Mouse (Mus musculus) forebrain, embryonic 16.5 days (tissue): ENCODE data around the gene Adgrg1. TPM values are rescaled to one million over a fixed set of nuclear protein-coding genes. Genes with fewer than 3 reads are reported as not detected.

Source experiments
- ATAC-seq: fragments of 200-750 bp; cut with Nextera tagmentation; 2 replicates; pipeline ENCODE4 v1.8.0; 2017; ENCODE audit warnings: mild to moderate bottlenecking, moderate library complexity
- H3K27ac ChIP-seq: fragments of 300-500 bp; sonication (generic); 2 replicates; pipeline ENCODE4 v1.5.1; 2014; ENCODE audit warnings: low read length, control low read depth
- H3K27me3 ChIP-seq: fragments of 300-500 bp; sonication (generic); replicated peaks from 2 replicates; pipeline ENCODE4 v1.6.1; 2014; ENCODE audit warnings: low read length; ENCODE audit not compliant: control insufficient read depth, insufficient read depth
- H3K36me3 ChIP-seq: fragments of 300-500 bp; sonication (generic); 2 replicates; pipeline ENCODE4 v1.6.1; 2014; ENCODE audit not compliant: control insufficient read depth, insufficient read depth
- H3K4me1 ChIP-seq: fragments of 300-500 bp; sonication (generic); replicated peaks from 2 replicates; pipeline ENCODE4 v1.6.1; 2014; ENCODE audit warnings: low read length; ENCODE audit not compliant: control insufficient read depth, insufficient read depth
- H3K4me2 ChIP-seq: fragments of 300-500 bp; sonication (generic); 2 replicates; pipeline ENCODE4 v1.6.1; 2014; ENCODE audit warnings: mild to moderate bottlenecking, low read length, control low read depth
- H3K4me3 ChIP-seq: fragments of 300-500 bp; sonication (generic); replicated peaks from 2 replicates; pipeline ENCODE4 v1.5.1; 2014; ENCODE audit warnings: mild to moderate bottlenecking, low read length, control low read depth
- H3K9ac ChIP-seq: fragments of 300-500 bp; sonication (generic); replicated peaks from 2 replicates; pipeline ENCODE4 v1.6.1; 2014; ENCODE audit warnings: low read depth, low read length, control low read depth
- H3K9me3 ChIP-seq: fragments of 300-500 bp; sonication (generic); 2 replicates; pipeline ENCODE4 v1.6.1; 2016; ENCODE audit warnings: low read length; ENCODE audit not compliant: control insufficient read depth
- WGBS: fragments of 180-500 bp; shearing (Covaris S2); extraction: QIAGEN DNeasy Blood & Tissue Kit; methylation state at CpG from one replicate; pipeline ENCODE4 v1.1.7; 2014; 5-methylcytosine and 5-hydroxymethylcytosine counted together
- polyA plus RNA-seq: library from polyadenylated mRNA; unstranded; fragments of >200 nt; fragmentation: Nextera tagmentation; extraction: Ambion mirVana; gene quantifications from 2 replicates; pipeline ENCODE4 v1.2.1, GENCODE M21; 2015

Gene Adgrg1
- polyA plus RNA-seq, 1 experiment from 2014 or later, result 152 TPM

DNA sequence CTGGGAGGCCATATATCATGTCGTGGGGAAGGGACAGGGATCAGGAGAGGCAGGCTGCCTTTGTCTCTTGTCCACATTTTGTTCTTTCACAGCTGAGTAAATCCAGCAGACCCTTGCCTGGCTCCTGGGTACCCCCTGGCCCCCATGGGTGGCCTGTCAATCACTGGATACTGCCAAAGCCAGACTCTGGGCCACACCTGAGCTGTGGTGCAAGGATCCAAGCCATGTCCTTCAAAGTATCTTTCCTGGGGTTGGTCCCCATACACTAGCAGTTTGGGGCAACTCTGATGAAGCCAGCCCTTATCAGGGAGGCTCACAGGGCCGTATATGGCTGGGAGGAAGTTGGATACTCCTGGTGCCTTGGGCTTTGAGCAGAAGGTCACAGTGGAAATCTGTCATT is 23.9 kb downstream of the Adgrg1 start:
- no peak for ATAC-seq

DNA sequence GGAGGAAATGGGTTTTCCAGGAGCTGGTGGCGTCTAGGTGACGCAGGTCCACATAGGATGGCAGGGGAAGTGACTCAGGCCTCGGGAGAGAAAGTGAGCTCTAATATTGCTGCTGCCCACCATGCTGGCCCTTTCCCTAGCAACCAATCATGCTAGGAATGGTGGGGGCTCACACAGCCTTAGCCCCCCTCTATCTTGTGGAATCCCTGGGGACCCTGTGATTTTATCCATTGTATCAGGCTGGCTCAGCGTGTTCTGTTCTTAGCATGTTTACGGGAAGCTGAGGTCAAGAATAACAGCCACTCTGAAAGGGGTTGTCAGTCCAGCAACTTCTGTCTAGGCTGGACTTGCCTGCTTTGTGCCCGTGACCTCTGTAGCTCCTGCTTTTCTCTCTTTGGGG is 24.5 kb downstream of the Adgrg1 start:
- peaks cover 67% of the 10 kb centered on the region for H3K4me1 ChIP-seq
- H3K4me3 ChIP-seq, result peak overlapping the region; percentile 61
- H3K27ac ChIP-seq, result peak overlapping the region; percentile 94
- H3K9ac ChIP-seq, result peak overlapping the region; percentile 84; the same call in 1 of the 2 replicates
- peak overlapping the region; percentile 66 for H3K4me2 ChIP-seq
- 29% methylated on average over 6 of the region's 6 CpGs for WGBS
- H3K9me3 ChIP-seq, result no peaks in the 10 kb centered on the region
- H3K36me3 ChIP-seq, result peaks cover 11% of the 10 kb centered on the region
- H3K27me3 ChIP-seq, result no peaks in the 10 kb centered on the region
- ATAC-seq, result no peak

More for the DNA sequence above, 23.9 kb downstream of the Adgrg1 start:
- H3K4me2 ChIP-seq, result peak overlapping the region; percentile 66
- peak overlapping the region; percentile 84 for H3K9ac ChIP-seq
- peaks cover 72% of the 10 kb centered on the region for H3K4me1 ChIP-seq
- 43% methylated on average over 2 of the region's 2 CpGs for WGBS
- H3K4me3 ChIP-seq, result peak overlapping the region; percentile 61
- peaks cover 5% of the 10 kb centered on the region for H3K36me3 ChIP-seq
- peak overlapping the region; percentile 94; the same call in 1 of the 2 replicates for H3K27ac ChIP-seq
- no peaks in the 10 kb centered on the region for H3K27me3 ChIP-seq
- H3K9me3 ChIP-seq, result no peaks in the 10 kb centered on the region

DNA sequence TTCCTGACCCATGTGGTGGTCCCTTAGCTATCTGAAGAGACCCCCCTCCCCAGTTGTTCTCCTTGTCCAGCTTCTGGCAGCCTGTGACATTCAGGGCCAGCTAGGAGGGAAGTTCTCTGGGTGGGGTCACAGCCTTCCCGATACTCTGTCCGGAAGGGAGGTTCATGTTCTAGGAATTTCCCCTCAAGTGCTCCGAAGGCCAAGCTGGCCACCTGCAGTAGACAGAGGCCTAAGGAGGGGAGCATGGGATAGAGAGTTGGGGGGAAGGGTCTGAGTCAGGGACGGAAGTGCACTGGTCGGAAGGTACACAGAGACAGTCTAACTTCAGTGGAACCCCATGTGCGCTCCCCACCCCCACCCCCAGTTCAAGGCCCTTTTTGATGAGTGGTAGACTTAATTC is 25.4 kb downstream of the Adgrg1 start:
- Histone ChIP-seq H3K4me2 (peak overlapping the region; percentile 66), H3K4me1 (peaks cover 59% of the 10 kb centered on the region), H3K36me3 (peaks cover 20% of the 10 kb centered on the region), H3K9ac (peak overlapping the region; percentile 7), H3K27ac (peak overlapping the region; percentile 76), H3K27me3 (no peaks in the 10 kb centered on the region), H3K9me3 (no peaks in the 10 kb centered on the region), H3K4me3 (peak overlapping the region; percentile 10)
- WGBS, result 33% methylated on average over 6 of the region's 6 CpGs
- no peak for ATAC-seq

DNA sequence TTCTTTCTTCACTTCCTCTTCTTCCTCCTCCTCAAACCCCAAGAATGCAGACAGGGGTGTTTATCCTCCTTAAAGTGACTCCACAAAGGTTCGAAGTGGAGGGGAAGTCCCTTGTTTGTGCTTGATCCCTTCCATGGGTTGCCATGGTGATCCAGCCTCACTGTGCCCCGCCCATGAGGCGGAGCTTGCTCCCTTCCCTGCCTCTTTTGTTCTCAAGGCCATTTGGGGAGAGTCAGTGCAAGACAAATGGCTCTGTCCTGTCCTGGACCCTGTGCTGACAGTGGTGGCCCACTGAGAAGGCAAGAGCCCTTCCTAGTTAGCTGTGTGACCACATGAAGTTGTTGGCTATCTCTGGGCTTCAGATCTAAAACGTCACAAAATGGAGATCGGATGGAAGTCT is 26.1 kb downstream of the Adgrg1 start:
- Histone ChIP-seq H3K4me2 (peak overlapping the region; percentile 66), H3K9ac (peak overlapping the region; percentile 7; the same call in 1 of the 2 replicates), H3K36me3 (peaks cover 27% of the 10 kb centered on the region), H3K4me1 (peaks cover 59% of the 10 kb centered on the region), H3K27ac (peak overlapping the region; percentile 76), H3K27me3 (no peaks in the 10 kb centered on the region), H3K9me3 (no peaks in the 10 kb centered on the region), H3K4me3 (no peak overlapping the region; the same call in 1 of the 2 replicates)
- ATAC-seq, result peak; percentile 32
- WGBS, result 15% methylated on average over 5 of the region's 5 CpGs

DNA sequence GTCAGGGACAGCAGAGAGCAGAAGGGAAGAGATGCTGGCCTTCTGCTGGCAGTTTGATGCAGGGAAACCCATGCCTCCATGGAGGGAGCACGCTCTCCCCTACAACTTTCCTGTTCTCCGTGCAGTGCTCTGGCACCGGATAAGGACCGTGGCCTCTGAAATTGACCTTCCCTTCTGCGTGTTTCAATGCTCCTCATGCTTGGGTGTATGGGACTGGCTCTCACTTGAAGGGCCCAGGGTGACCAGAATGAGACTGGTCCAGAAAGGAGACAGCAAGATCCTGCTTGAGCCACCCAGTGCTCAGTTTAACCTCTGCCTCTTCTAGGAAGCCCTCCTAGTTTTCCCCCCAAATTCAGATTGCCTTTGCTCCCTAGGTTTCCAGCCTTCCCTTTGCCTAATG is 26.6 kb downstream of the Adgrg1 start:
- peak overlapping the region; percentile 66; the same call in 1 of the 2 replicates for H3K4me2 ChIP-seq
- no peak overlapping the region for H3K4me3 ChIP-seq
- no peaks in the 10 kb centered on the region for H3K27me3 ChIP-seq
- ATAC-seq, result peak; percentile 9; the same call in 1 of the 2 replicates
- peak overlapping the region; percentile 76 for H3K27ac ChIP-seq
- WGBS, result 64% methylated on average over 5 of the region's 5 CpGs
- H3K4me1 ChIP-seq, result peaks cover 59% of the 10 kb centered on the region
- no peak overlapping the region; the same call in 1 of the 2 replicates for H3K9ac ChIP-seq
- H3K9me3 ChIP-seq, result no peaks in the 10 kb centered on the region
- H3K36me3 ChIP-seq, result peaks cover 27% of the 10 kb centered on the region

DNA sequence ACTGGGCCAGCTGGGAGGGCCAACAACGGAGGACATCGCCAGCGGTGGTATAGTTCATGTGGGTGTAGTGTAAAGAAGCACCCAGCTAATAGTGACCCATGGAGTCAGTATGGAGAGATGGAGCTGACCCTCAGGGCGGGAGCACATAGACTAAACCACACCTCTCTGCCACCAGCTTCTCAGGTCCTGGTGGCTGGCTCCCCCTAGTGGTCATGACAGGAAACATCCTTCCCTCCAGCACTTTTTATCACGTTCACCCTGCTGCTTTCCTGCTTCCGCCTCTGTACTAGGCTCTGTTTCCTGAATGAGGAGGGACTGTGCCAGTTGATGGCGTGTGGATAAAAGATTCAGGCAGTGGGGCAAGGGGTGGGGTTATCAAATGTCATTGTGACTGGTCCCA is 27.1 kb downstream of the Adgrg1 start:
- H3K9me3 ChIP-seq, result no peaks in the 10 kb centered on the region
- H3K27me3 ChIP-seq, result no peaks in the 10 kb centered on the region
- H3K4me3 ChIP-seq, result no peak overlapping the region
- H3K4me1 ChIP-seq, result peaks cover 58% of the 10 kb centered on the region
- WGBS, result 6% methylated on average over 7 of the region's 7 CpGs
- peak; percentile 38 for ATAC-seq
- H3K4me2 ChIP-seq, result peak overlapping the region; percentile 30; the same call in 1 of the 2 replicates
- peaks cover 30% of the 10 kb centered on the region for H3K36me3 ChIP-seq
- peak overlapping the region; percentile 76 for H3K27ac ChIP-seq
- H3K9ac ChIP-seq, result no peak overlapping the region

DNA sequence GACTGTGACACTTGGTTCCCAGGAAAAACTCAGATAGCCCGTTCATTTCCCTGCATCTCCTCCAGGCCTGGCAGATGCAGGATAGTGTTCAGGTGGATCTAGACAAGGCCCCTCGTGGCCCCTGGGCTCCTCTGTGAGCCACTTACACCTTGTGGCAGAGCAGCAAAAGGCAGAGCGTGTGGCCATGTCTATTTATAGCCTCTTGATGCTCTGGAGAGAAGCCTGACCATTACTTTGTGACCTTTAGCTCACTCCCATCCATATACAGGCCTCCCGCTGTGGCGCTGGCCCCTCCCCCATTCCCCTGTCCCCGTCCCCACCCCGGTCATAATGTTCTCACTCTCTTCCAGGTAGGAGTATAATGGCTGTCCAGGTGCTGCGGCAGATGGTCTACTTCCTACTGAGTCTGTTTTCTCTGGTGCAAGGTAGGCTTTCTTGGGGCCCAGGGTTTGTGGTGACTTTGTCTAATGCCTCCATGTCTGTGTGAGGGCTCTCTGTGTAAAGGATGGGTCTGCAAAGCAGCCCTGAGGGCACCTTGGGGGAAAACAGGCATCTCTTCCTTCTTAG is 27.6 kb downstream of the Adgrg1 start:
- Histone ChIP-seq H3K4me2 (no peak overlapping the region), H3K27ac (no peak overlapping the region), H3K4me1 (peaks cover 52% of the 10 kb centered on the region), H3K27me3 (no peaks in the 10 kb centered on the region), H3K4me3 (no peak overlapping the region), H3K9ac (no peak overlapping the region), H3K36me3 (peaks cover 32% of the 10 kb centered on the region), H3K9me3 (no peaks in the 10 kb centered on the region)
- WGBS, result 68% methylated on average over 8 of the region's 8 CpGs
- ATAC-seq, result no peak

DNA sequence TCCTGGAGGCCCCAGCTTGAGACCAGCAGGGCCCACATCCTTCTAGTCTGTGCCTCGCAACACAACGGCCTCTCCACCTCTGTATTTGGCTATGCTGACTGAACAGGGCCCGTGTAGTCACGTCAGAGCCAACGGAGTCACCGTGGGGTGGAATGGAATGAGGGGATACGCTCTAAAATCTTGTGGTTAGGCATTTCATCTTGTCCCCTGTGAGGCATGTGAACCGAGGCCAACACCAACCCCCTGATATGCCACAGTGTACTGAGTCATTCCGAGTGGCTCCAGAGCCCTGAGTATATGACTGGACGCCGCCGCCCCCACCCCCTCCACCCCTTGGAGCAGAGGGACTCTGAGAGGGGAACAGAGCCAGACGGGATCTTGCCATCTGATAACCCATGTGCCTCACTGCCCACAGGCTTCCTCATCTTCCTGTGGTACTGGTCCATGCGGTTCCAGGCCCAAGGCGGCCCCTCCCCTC is 37.9 kb downstream of the Adgrg1 start:
- WGBS, result 92% methylated on average over 15 of the region's 15 CpGs
- H3K9me3 ChIP-seq, result no peaks in the 10 kb centered on the region
- no peak for ATAC-seq
- peaks cover 49% of the 10 kb centered on the region for H3K36me3 ChIP-seq
- no peak overlapping the region for H3K4me3 ChIP-seq
- H3K4me2 ChIP-seq, result no peak overlapping the region
- no peaks in the 10 kb centered on the region for H3K4me1 ChIP-seq
- no peak overlapping the region for H3K9ac ChIP-seq
- no peak overlapping the region for H3K27ac ChIP-seq
- H3K27me3 ChIP-seq, result no peaks in the 10 kb centered on the region

DNA sequence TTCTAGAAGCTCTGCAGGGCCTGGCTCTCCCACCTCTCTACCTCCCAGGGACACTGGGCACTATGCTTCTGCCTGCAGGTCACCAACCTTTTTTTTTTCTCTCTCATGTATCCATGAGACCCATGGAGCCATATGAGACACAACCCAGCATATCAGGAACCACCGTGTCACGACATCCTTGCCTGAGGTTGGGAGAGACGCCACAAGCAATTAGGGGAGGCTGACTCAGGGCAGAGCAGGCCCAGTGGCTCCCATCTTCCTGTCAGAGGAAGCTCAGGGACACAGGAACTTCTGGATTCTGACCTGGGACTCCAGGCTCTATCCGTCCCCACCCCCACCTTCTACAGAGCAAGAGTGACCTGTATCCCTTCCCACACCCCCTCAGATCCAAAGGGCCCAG is 41.3 kb downstream of the Adgrg1 start:
- Histone ChIP-seq H3K36me3 (peaks cover 25% of the 10 kb centered on the region), H3K27ac (no peak overlapping the region), H3K9ac (no peak overlapping the region), H3K9me3 (no peaks in the 10 kb centered on the region), H3K4me3 (no peak overlapping the region), H3K4me2 (no peak overlapping the region), H3K27me3 (no peaks in the 10 kb centered on the region), H3K4me1 (no peaks in the 10 kb centered on the region)
- WGBS, result 88% methylated on average over 4 of the region's 4 CpGs
- ATAC-seq, result no peak
